In genomic region chr5:76799471-76799870, GRCm38 (mm10) we compare ENCODE assay signal across 10 mouse cellular contexts.
DNase-seq lines count a peak whose midpoint lies in the region; ATAC-seq and TF ChIP-seq lines count a peak whose summit lies in the region.
"Had no signal": no experiment of that assay in that cellular context is flagged by ENCODE, and none has a peak within 500 bp of the region (broad histone marks: within the 10 kb centered on the region; RNA-seq: fewer than 3 reads in every experiment).

No protein-coding gene starts in this region.

- no peak for ATAC-seq in kidney, embryonic 14.5 days (ENCODE audit: low FRiP score, low TSS enrichment)
- peak; percentile 73 for ATAC-seq in intestine, postnatal 0 days

- H3K4me2 ChIP-seq in kidney, embryonic 14.5 days (replicated peaks; ENCODE audit: low read depth, low read length) = no peak overlapping the region
- no peak overlapping the region for H3K4me2 ChIP-seq in intestine, postnatal 0 days (replicated peaks; ENCODE audit: low read depth)
- H3K4me2 ChIP-seq: heart, embryonic 13.5 days had no signal

- no peak for TF ChIP-seq CTCF in intestine, postnatal 0 days (IDR thresholded peaks at IDR 0.05; ENCODE audit: low read depth)

- DNase-seq in kidney, adult 9 months = peak; percentile 6
- peak; percentile 21 to 24 for DNase-seq in urinary bladder, adult 18-20 months (ENCODE audit: low spot score in 2 of 2)
- no peak for DNase-seq in urinary bladder, adult 2 months (ENCODE audit: low spot score)
- DNase-seq in yolk sac, embryonic 10.5 days (ENCODE audit: low spot score) = peak; percentile 71
- no peak for DNase-seq in thymus, adult 18-20 months
- DNase-seq in testis, postnatal 10 days (ENCODE audit: low spot score) = no peak

- no peaks in the 10 kb centered on the region for H3K36me3 ChIP-seq in kidney, embryonic 14.5 days (ENCODE audit: control insufficient read depth, insufficient read depth, low read length)
- H3K36me3 ChIP-seq in intestine, postnatal 0 days (ENCODE audit: control insufficient read depth, insufficient read depth) = no peaks in the 10 kb centered on the region
- H3K36me3 ChIP-seq: heart, embryonic 13.5 days had no signal

- WGBS in kidney, embryonic 14.5 days = 61% methylated on average over 10 of the region's 10 CpGs
- WGBS in intestine, postnatal 0 days = 19% methylated on average over 10 of the region's 10 CpGs

- no peaks in the 10 kb centered on the region for H3K27me3 ChIP-seq in kidney, embryonic 14.5 days (ENCODE audit: control insufficient read depth, insufficient read depth, low read length)
- no peaks in the 10 kb centered on the region for H3K27me3 ChIP-seq in intestine, postnatal 0 days (replicated peaks; ENCODE audit: control insufficient read depth, insufficient read depth, low read length)
- H3K27me3 ChIP-seq: heart, embryonic 13.5 days had no signal

- H3K4me3 ChIP-seq in kidney, embryonic 14.5 days (ENCODE audit: low read length) = no peak overlapping the region
- H3K4me3 ChIP-seq in intestine, postnatal 0 days (ENCODE audit: low read depth, low read length) = no peak overlapping the region
- H3K4me3 ChIP-seq: heart, embryonic 13.5 days had no signal

- no peak overlapping the region for H3K27ac ChIP-seq in kidney, embryonic 14.5 days (ENCODE audit: low read depth, low read length)
- no peak overlapping the region for H3K27ac ChIP-seq in intestine, postnatal 0 days (ENCODE audit: low read depth, low read length)
- H3K27ac ChIP-seq: heart, embryonic 13.5 days had no signal

- no peaks in the 10 kb centered on the region for H3K9me3 ChIP-seq in kidney, embryonic 14.5 days (ENCODE audit: control insufficient read depth, low read length)
- H3K9me3 ChIP-seq in intestine, postnatal 0 days (ENCODE audit: control insufficient read depth) = no peaks in the 10 kb centered on the region
- H3K9me3 ChIP-seq: G1E had no signal

- 0 out of 2 replicates have a peak, but pooled peaks cover 8% of the 10 kb centered on the region for H3K4me1 ChIP-seq in kidney, embryonic 14.5 days (ENCODE audit: control insufficient read depth, insufficient read depth, low read length)
- peaks cover 9% of the 10 kb centered on the region; the same call in 1 of the 2 replicates for H3K4me1 ChIP-seq in intestine, postnatal 0 days (replicated peaks; ENCODE audit: control insufficient read depth, insufficient read depth, low read length)

- no peak overlapping the region for H3K9ac ChIP-seq in kidney, embryonic 14.5 days (ENCODE audit: low read depth, low read length)
- H3K9ac ChIP-seq in intestine, postnatal 0 days (ENCODE audit: low read depth, low read length) = no peak overlapping the region
- H3K9ac ChIP-seq: heart, embryonic 13.5 days had no signal

Comparison
In these comparisons a context has a peak if more than half of its experiments do, and no peak if none do; other contexts are left out.
1. DNase-seq: peak in kidney, adult 9 months (single experiment), urinary bladder, adult 18-20 months (2 of 2) and yolk sac, embryonic 10.5 days (single experiment); none in urinary bladder, adult 2 months (single experiment), thymus, adult 18-20 months (0 of 2) and testis, postnatal 10 days (single experiment).